Mouse (Mus musculus): ENCODE measurements around the gene Gpr107.

- TF ChIP-seq CTCF (IDR thresholded peaks at IDR 0.05; ENCODE audit: borderline replicate concordance, insufficient read depth, low read length) = no peak
- no peak for TF ChIP-seq POLR2A (IDR thresholded peaks at IDR 0.05; ENCODE audit: low read depth, low read length)
These were observed 46.5 kb downstream of the Gpr107 start for GRCm38 (mm10) chr2:31198621-31199020.
